Mouse (Mus musculus) CD4-positive naive resting alpha-beta T cell, adult 57 days (primary cell): Measurements from ENCODE around the gene Synpo2l. TPM values are rescaled to one million over a fixed set of nuclear protein-coding genes. Genes with fewer than 3 reads are reported as not detected.

ENCODE experiments used
- total RNA-seq: library from RNA; stranded (reverse); gene quantifications from one replicate; pipeline ENCODE4 v1.2.4, GENCODE M21; 2023

Gene Synpo2l
- not detected for total RNA-seq

DNA sequence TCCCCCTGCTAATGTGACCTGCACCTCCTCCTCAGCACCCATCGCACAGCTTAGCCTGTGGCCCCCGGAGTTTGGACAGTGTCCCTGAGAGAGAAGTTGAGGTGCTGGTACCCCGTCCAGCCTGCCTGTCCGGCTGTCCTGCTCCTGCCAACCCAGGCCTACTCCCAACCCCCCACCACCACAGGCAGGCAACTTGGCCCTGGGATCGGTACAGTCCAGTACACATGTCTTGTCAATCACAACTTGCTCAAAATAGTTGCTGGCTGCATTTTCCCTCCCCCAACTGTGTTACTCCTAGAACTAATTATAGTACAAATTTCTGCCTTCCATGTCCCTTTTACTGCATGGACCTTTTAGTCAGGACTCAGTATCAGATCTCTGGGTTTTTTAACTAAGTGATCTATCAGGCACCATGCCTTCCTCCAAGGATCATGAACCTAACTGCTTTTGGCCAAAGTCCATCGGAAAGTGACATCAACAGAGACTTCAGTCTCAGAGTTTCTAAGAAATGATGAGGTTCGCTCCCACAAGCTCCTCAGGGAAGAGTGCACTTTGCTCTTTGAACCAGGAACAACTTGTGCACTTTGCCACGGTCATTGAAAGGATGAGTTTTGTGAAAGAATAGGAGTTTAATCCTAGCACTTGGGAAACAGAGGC, at the start of gene Synpo2l:
TSS of gene Synpo2l (minus strand) at position 201 of the 657 bp plus-strand sequence.

DNA sequence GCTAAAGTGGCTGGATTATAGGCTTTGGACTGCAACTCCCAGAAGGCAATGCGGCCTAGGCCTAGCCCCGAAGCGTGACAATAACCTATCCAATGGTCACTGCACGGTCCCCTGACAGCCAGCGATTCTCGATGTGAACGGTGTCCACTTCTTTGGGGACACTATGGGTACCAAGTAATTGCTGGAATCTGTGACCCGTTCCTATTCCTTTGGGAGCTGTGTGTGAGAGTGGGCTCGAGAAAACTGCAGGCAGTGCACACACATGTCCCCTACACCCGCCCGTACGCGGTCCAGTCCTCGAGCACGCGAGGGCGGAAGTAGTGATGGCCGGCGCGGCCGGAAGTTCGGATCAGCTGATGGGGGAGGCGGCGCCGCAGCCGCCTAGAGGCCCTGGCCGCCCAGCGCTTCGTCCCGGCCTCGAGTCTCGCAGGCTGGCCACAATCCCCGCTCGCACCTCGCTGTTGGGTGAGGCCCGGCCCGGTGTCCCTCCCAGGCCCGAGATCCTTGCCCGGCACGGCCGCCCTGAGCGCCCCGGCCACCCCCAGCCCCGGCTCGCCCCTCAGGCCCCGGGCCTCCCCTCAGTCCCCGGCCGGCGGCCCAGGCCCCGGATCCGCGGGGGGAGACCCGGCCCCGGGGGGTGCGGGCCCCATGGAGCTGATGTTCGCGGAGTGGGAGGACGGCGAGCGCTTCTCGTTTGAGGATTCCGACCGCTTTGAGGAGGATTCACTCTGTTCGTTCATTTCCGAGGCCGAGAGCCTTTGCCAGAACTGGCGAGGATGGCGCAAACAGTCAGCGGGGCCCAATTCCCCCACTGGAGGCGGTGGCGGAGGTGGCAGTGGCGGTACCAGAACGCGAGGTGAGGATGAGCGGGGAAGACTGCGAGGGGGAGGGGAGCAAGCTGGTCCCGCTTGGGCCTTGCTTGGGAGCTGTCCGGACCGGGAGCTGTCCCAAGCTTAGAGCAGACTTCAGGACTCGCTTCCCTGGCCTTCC, 39.3 kb upstream of the Synpo2l start, which contains the start of gene Zswim8:
TSS of gene Zswim8 (plus strand) at position 352 of the 990 bp plus-strand sequence.

DNA sequence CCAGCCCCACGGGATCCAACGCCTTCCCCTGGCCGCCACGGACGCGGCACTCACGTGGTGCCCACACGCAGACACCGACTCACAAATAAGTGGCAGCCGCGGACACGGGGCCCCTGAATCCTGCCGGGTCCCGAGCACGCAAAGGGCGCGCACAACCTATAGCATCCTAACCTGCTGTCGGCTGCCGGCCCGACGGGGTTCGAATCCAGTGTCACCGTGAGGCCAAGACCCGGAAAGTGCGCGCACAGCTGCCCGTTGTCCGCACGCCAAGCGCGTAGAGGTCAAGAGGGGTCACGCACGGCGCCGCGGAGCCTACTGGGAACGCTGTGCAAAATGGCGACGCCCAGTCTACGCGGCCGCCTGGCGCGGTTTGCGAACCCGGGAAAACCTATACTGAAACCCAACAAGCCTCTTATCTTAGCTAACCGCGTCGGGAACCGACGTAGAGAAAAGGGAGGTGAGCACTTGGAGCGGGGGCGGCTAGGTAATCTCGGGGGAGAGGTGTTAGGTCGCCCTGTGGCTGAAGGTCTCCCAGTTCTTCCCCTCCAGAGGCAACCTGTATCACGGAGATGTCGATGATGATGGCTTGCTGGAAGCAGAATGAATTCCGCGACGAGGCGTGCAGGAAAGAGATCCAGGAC, 34.7 kb upstream of the Synpo2l start, which contains the start of gene Chchd1:
TSS of gene Chchd1 (plus strand) at position 266 of the 641 bp plus-strand sequence.

DNA sequence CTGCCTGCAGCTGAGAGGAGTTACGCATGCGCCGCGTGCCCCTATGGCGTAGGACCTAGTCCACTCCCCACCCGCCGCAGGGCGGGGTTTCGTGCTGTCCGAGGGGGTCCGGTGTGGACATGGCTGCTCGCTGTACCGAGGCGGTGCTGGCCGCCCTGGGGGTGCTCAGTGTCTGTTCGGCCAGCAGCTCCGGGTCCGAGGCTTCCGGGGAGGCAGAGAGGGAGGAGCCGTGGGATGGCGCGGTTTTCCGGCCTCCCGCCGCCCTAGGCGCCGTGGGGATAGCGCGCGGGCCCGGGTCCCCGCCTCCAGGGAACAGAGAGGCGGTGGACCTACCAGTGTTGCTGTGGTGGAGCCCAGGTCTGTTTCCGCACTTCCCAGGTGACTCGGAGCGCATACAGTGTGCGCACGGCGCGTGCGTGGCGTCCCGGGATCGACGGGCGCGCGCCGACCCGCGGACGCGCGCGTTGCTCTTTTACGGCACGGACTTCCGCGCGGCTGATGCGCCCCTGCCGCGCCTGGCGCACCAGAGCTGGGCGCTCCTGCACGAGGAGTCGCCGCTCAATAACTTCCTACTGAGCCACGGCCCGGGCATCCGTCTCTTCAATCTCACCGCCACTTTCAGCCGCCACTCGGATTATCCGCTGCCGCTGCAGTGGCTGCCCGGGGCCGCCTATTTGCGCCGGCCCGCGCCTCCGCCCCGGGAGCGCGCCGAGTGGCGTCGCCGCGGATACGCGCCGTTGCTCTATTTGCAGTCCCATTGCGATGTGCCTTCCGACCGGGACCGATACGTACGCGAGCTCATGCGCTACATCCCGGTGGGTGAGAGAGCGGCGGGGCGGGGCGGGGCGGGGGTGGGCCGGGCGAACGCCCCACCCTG, 27.0 kb upstream of the Synpo2l start, which contains the start of gene Fut11:
TSS of gene Fut11 (plus strand) at position 85 of the 877 bp plus-strand sequence.

DNA sequence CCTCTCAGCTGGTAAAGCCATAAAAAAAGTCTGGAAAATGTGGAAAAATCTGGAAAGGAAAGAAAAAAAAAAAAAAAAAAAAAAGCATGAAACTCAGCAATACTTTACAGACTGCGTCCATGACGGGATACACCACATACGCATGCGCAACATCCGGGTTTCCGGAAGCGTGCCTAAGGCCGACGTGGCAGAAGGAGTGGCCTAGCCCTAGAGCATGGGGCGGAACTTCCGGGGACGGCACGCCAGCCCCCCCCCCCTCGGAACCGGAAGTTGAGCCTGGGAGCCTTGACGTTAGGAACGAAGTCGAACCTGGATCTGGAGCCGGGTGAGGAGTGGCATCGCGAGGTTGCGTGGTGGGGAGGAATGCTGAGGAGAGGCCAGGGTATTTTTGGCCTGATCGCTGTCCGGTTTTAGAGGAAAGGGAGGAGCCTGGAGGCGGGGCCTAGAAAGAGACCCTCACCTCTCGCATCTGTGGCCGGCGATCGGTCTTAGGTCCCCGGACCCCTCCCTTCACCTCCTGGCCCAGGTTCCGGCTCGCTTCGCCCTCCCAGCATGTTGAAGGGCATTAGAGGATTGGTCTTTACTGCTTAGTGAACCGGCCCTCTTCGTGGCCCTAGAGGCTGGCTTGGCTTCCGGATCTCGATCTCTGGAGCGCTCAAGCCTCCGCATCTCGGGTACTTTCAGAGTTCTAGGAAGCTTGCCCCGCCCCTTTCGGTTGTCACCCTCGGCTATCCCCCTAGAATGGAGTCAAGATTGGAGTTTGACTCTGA, 6.1 kb upstream of the Synpo2l start, which contains the start of gene Sec24c:
TSS of gene Sec24c (plus strand) at position 245 of the 770 bp plus-strand sequence.

DNA sequence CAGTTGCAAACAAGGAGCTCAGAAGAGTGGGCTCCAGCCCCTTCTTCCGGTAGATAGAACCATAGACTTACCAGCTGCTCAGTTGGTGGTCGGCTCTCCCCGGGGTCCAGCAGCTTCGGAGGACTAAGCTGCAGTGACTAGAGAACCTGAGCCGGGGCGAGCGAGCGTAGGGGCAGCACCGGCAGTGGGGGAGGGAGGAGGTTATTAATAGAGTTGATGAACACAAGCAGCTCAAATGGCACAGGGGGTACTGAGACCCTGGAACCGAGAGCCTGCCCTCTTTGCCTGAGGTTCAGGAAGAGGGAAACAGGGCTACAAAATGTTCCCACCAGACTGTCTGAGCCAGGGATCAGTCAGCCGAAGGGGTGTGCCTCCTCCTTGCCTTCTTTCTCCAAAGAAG, 11.8 kb downstream of the Synpo2l start, which contains the start of gene Myoz1:
TSS of gene Myoz1 (minus strand) at position 180 of the 400 bp plus-strand sequence.

DNA sequence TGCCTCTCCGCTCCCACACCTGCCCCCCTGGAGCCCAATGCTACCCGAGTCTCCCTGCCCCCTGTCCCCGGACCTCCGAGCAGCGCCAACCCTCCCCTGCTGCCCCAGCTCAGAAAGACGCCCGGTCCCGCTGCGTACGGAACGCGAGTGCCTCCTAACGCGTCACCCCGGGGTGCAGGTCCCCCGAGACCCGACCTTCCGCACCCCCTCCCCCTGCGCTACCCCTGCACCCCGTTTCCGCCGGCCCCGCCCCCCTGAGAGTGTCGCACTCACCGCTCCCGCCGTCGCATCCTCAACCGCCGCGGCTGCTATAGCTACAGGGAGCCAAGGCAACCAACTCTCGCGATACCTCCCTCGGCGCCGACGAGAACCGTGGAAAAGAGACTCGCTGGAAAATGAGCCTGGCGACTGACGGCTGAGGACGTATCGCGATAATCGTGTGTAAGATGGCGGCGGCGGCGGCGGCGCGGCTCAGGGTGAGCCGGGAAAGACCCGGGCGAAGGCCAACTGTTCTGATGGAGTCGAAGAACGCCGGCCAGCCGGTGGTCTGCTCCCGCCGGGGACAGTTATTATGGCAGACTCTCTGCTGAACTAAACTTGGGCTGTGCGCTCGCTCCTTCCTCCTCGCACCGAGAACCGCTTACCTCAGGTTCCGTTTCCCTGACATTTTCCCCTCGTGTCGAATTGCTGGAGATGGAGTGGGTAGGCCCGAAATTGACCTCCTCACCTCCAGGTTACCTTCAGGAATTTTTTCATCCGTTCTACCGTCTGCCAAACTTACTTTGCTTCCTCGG, 27.3 kb downstream of the Synpo2l start, which contains the start of gene Usp54:
TSS of gene Usp54 (minus strand) at position 420 of the 794 bp plus-strand sequence.

Other genes with a start within 250 kb of the Synpo2l start
- gene Cfap70, start 216.1 kb downstream of the Synpo2l start, total RNA-seq: not detected
- 33.3 TPM for gene Anxa7, start 188.2 kb downstream of the Synpo2l start, total RNA-seq
- 9.3 TPM for gene Mss51, start 171.5 kb downstream of the Synpo2l start, total RNA-seq
- 92.8 TPM for gene Ppp3cb, start 121.8 kb downstream of the Synpo2l start, total RNA-seq
- gene Usp54, start 27.3 kb downstream of the Synpo2l start, total RNA-seq: 6.4 TPM
- not detected for gene Myoz1, start 11.8 kb downstream of the Synpo2l start, total RNA-seq
- gene Sec24c, start 6.0 kb upstream of the Synpo2l start, total RNA-seq: 249 TPM
- 5.3 TPM for gene Fut11, start 26.6 kb upstream of the Synpo2l start, total RNA-seq
- gene Chchd1, start 34.7 kb upstream of the Synpo2l start, total RNA-seq: 36.5 TPM
- gene Zswim8, start 39.2 kb upstream of the Synpo2l start, total RNA-seq: 151 TPM
- gene Ndst2, start 66.2 kb upstream of the Synpo2l start, total RNA-seq: 50.9 TPM
- 51.7 TPM for gene Camk2g, start 125.7 kb upstream of the Synpo2l start, total RNA-seq
- gene Plau, start 168.3 kb upstream of the Synpo2l start, total RNA-seq: 0.44 TPM